Mouse (Mus musculus): Measurements from ENCODE around the gene Olr1. TPM values are rescaled to one million over a fixed set of nuclear protein-coding genes. Genes with fewer than 3 reads are reported as not detected.
"Not testable (repeated sequence)": the region's sequence is repeated elsewhere in the genome, so short reads cannot be mapped to it uniquely, and the experiment has no call there.

Gene Olr1
- total RNA-seq, 1 experiment: 0.45 TPM

GRCm38 (mm10) chr6:129510120-129510911, 3.4 kb upstream of the Olr1 start:
- H3K27ac ChIP-seq (ENCODE audit: insufficient read depth, low read depth, low read length, poor library complexity, severe bottlenecking): no peak overlapping the region
- no peaks in the 10 kb centered on the region for H3K36me3 ChIP-seq (ENCODE audit: control insufficient read depth, insufficient read depth, low read length, poor library complexity, severe bottlenecking)
- no peak overlapping the region for H3K9ac ChIP-seq (ENCODE audit: insufficient read depth, low read depth, low read length, poor library complexity, severe bottlenecking)
- H3K9me3 ChIP-seq (ENCODE audit: control insufficient read depth, insufficient read depth, low read depth, low read length): no peaks in the 10 kb centered on the region
- DNase-seq (ENCODE audit: low read depth, low spot score): no peak
- no peak overlapping the region for H3K4me3 ChIP-seq (ENCODE audit: insufficient read depth in 1 of 2, low read depth in 1 of 2, low read length in 2 of 2, poor library complexity in 1 of 2, severe bottlenecking in 1 of 2)
- in situ Hi-C loops (cut with MboI; ENCODE audit: low sequenced_read_pairs in 2 of 2, unreplicated experiment in 2 of 2): no loop called here
- H3K4me1 ChIP-seq (ENCODE audit: control insufficient read depth in 2 of 2, insufficient read depth in 2 of 2, low read length in 2 of 2, poor library complexity in 1 of 2): no peaks in the 10 kb centered on the region
- TF ChIP-seq HCFC1 (IDR thresholded peaks at IDR 0.05; ENCODE audit: borderline replicate concordance, insufficient read depth, low read length): no peak
- TF ChIP-seq CHD2 (IDR thresholded peaks at IDR 0.05; ENCODE audit: low read depth, low read length): no peak
- no peak for TF ChIP-seq ZNF384 (IDR thresholded peaks at IDR 0.05; ENCODE audit: low read depth, low read length)
- no peak for TF ChIP-seq MAFK (IDR thresholded peaks at IDR 0.05; ENCODE audit: insufficient read depth, low read depth, low read length)
- TF ChIP-seq ZC3H11A (IDR thresholded peaks at IDR 0.05; ENCODE audit: borderline replicate concordance, low read depth, low read length): no peak

GRCm38 (mm10) chr6:129503471-129503870, 3.5 kb downstream of the Olr1 start:
- no peak for TF ChIP-seq HCFC1 (IDR thresholded peaks at IDR 0.05; ENCODE audit: borderline replicate concordance, insufficient read depth, low read length)
- no peak for TF ChIP-seq CHD2 (IDR thresholded peaks at IDR 0.05; ENCODE audit: low read depth, low read length)
- no peak for TF ChIP-seq ZC3H11A (IDR thresholded peaks at IDR 0.05; ENCODE audit: borderline replicate concordance, low read depth, low read length)
- TF ChIP-seq MAFK (IDR thresholded peaks at IDR 0.05; ENCODE audit: insufficient read depth, low read depth, low read length): no peak
- no peak for TF ChIP-seq ZNF384 (IDR thresholded peaks at IDR 0.05; ENCODE audit: low read depth, low read length)
- DNase-seq (ENCODE audit: low read depth, low spot score): no peak
- Histone ChIP-seq H3K9me3 (ENCODE audit: control insufficient read depth, insufficient read depth, low read depth, low read length) (no peaks in the 10 kb centered on the region), H3K9ac (ENCODE audit: insufficient read depth, low read depth, low read length, poor library complexity, severe bottlenecking) (no peak overlapping the region), H3K27ac (ENCODE audit: insufficient read depth, low read depth, low read length, poor library complexity, severe bottlenecking) (no peak overlapping the region), H3K4me3 (ENCODE audit: insufficient read depth in 1 of 2, low read depth in 1 of 2, low read length in 2 of 2, poor library complexity in 1 of 2, severe bottlenecking in 1 of 2) (no peak overlapping the region), H3K4me1 (ENCODE audit: control insufficient read depth in 2 of 2, insufficient read depth in 2 of 2, low read length in 2 of 2, poor library complexity in 1 of 2) (no peaks in the 10 kb centered on the region), H3K36me3 (ENCODE audit: control insufficient read depth, insufficient read depth, low read length, poor library complexity, severe bottlenecking) (no peaks in the 10 kb centered on the region)
- in situ Hi-C loops (cut with MboI; ENCODE audit: low sequenced_read_pairs in 2 of 2, unreplicated experiment in 2 of 2): no loop called here

GRCm38 (mm10) chr6:129499516-129499915, 7.4 kb downstream of the Olr1 start:
- H3K4me1 ChIP-seq (ENCODE audit: control insufficient read depth in 2 of 2, insufficient read depth in 2 of 2, low read length in 2 of 2, poor library complexity in 1 of 2); H3K27ac ChIP-seq (ENCODE audit: insufficient read depth, low read depth, low read length, poor library complexity, severe bottlenecking); DNase-seq (ENCODE audit: low read depth, low spot score); H3K36me3 ChIP-seq (ENCODE audit: control insufficient read depth, insufficient read depth, low read length, poor library complexity, severe bottlenecking); in situ Hi-C loops (cut with MboI; ENCODE audit: low sequenced_read_pairs in 2 of 2, unreplicated experiment in 2 of 2); H3K9me3 ChIP-seq (ENCODE audit: control insufficient read depth, insufficient read depth, low read depth, low read length); H3K9ac ChIP-seq (ENCODE audit: insufficient read depth, low read depth, low read length, poor library complexity, severe bottlenecking); H3K4me3 ChIP-seq (ENCODE audit: insufficient read depth in 1 of 2, low read depth in 1 of 2, low read length in 2 of 2, poor library complexity in 1 of 2, severe bottlenecking in 1 of 2): not testable (repeated sequence)

GRCm38 (mm10) chr6:129497345-129498218, 9.4 kb downstream of the Olr1 start:
- H3K4me1 ChIP-seq (ENCODE audit: control insufficient read depth in 2 of 2, insufficient read depth in 2 of 2, low read length in 2 of 2, poor library complexity in 1 of 2): no peaks in the 10 kb centered on the region
- no peak overlapping the region for H3K27ac ChIP-seq (ENCODE audit: insufficient read depth, low read depth, low read length, poor library complexity, severe bottlenecking)
- DNase-seq (ENCODE audit: low read depth, low spot score): no peak
- H3K36me3 ChIP-seq (ENCODE audit: control insufficient read depth, insufficient read depth, low read length, poor library complexity, severe bottlenecking): no peaks in the 10 kb centered on the region
- in situ Hi-C loops (cut with MboI; ENCODE audit: low sequenced_read_pairs in 2 of 2, unreplicated experiment in 2 of 2): no loop called here
- TF ChIP-seq MAFK (IDR thresholded peaks at IDR 0.05; ENCODE audit: insufficient read depth, low read depth, low read length): no peak
- TF ChIP-seq ZC3H11A (IDR thresholded peaks at IDR 0.05; ENCODE audit: borderline replicate concordance, low read depth, low read length): no peak
- no peak for TF ChIP-seq ZNF384 (IDR thresholded peaks at IDR 0.05; ENCODE audit: low read depth, low read length)
- H3K9me3 ChIP-seq (ENCODE audit: control insufficient read depth, insufficient read depth, low read depth, low read length): no peaks in the 10 kb centered on the region
- H3K4me3 ChIP-seq (ENCODE audit: insufficient read depth in 1 of 2, low read depth in 1 of 2, low read length in 2 of 2, poor library complexity in 1 of 2, severe bottlenecking in 1 of 2): no peak overlapping the region
- no peak overlapping the region for H3K9ac ChIP-seq (ENCODE audit: insufficient read depth, low read depth, low read length, poor library complexity, severe bottlenecking)

Measured in ES-E14 (cell line).